Mouse (Mus musculus) embryo, embryonic 10 days (tissue): Measurements from ENCODE around the gene Epb41l1.
"Not testable (repeated sequence)": the region's sequence is repeated elsewhere in the genome, so short reads cannot be mapped to it uniquely, and the experiment has no call there.

Source experiments
- DNase-seq: peaks from one replicate; pipeline ENCODE4 v3.0.0-alpha.2; 2015; ENCODE audit warnings: low spot score

Gene Epb41l1

GRCm38 (mm10) chr2:156488166-156488814 lies 67.6 kb downstream of the Epb41l1 start:
- DNase-seq: no peak

- DNase-seq: no peak
Measured at GRCm38 (mm10) chr2:156490176-156490575, 69.5 kb downstream of the Epb41l1 start.

GRCm38 (mm10) chr2:156491796-156492195 lies 71.1 kb downstream of the Epb41l1 start:
- DNase-seq: no peak

GRCm38 (mm10) chr2:156493766-156494165 lies 73.1 kb downstream of the Epb41l1 start:
- DNase-seq: peak; percentile 34

GRCm38 (mm10) chr2:156494465-156494864 lies 73.8 kb downstream of the Epb41l1 start:
- no peak for DNase-seq

GRCm38 (mm10) chr2:156494875-156495274 lies 74.2 kb downstream of the Epb41l1 start:
- DNase-seq: no peak

- DNase-seq: no peak
Measured at GRCm38 (mm10) chr2:156496816-156497566, 76.3 kb downstream of the Epb41l1 start.

GRCm38 (mm10) chr2:156497915-156498314 lies 77.2 kb downstream of the Epb41l1 start:
- peak; percentile 71 for DNase-seq

GRCm38 (mm10) chr2:156501025-156501424 lies 80.3 kb downstream of the Epb41l1 start:
- DNase-seq: no peak

GRCm38 (mm10) chr2:156505533-156505932 lies 84.8 kb downstream of the Epb41l1 start:
- DNase-seq: no peak

GRCm38 (mm10) chr2:156512028-156512427 lies 91.3 kb downstream of the Epb41l1 start:
- DNase-seq: no peak

- no peak for DNase-seq
Measured at GRCm38 (mm10) chr2:156512561-156512960, 91.9 kb downstream of the Epb41l1 start.

GRCm38 (mm10) chr2:156515102-156515501 lies 94.4 kb downstream of the Epb41l1 start:
- DNase-seq: no peak

GRCm38 (mm10) chr2:156515565-156516185 lies 95.0 kb downstream of the Epb41l1 start:
- DNase-seq: peak; percentile 83

- not testable (repeated sequence) for DNase-seq
Measured at GRCm38 (mm10) chr2:156516678-156517077, 96.0 kb downstream of the Epb41l1 start.

- DNase-seq: no peak
Measured at GRCm38 (mm10) chr2:156518306-156518705, 97.6 kb downstream of the Epb41l1 start.

- DNase-seq: no peak
Measured at GRCm38 (mm10) chr2:156519584-156519983, 98.9 kb downstream of the Epb41l1 start.

- no peak for DNase-seq
Measured at GRCm38 (mm10) chr2:156522994-156523393, 102.3 kb downstream of the Epb41l1 start.

GRCm38 (mm10) chr2:156524078-156524477 lies 103.4 kb downstream of the Epb41l1 start:
- peak; percentile 38 for DNase-seq

GRCm38 (mm10) chr2:156529726-156530125 lies 109.0 kb downstream of the Epb41l1 start:
- peak; percentile 80 for DNase-seq

- DNase-seq: no peak
Measured at GRCm38 (mm10) chr2:156533160-156533559, 112.5 kb downstream of the Epb41l1 start.

GRCm38 (mm10) chr2:156538817-156539555 lies 118.3 kb downstream of the Epb41l1 start:
- DNase-seq: no peak
